Mouse (Mus musculus) c-Kit-positive CD71-positive TER-119-negative erythroid progenitor cells, embryonic 14.5 days (primary cell): ENCODE data around the gene Vmn1r224.

ENCODE experiments used
- DNase-seq: peaks from one replicate; pipeline ENCODE4 v3.0.0-alpha.2; 2013; ENCODE audit warnings: low read depth

The Vmn1r224 gene

DNA sequence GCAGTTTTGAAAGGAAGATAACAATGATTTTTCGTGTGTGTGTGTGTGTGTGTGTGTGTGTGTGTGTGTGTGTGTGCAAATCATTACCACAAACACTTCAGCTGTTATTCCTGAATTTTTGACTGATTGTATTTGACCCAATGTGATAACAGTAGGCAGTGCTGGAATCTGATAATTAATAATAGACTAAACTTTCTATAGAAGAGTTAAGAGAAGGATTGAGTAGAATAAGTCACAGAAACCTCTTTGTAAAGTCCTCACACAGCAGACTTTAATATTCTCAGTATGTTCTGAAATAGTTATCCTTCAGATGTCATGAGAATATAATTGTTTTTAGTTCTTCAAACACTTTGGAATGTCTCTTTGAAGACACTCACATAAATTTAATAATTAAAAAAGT is at the start of gene Vmn1r224:
Vmn1r224 (plus strand) TSS at position 301 of the 400 bp plus-strand sequence.
- DNase-seq, result no peak

DNA sequence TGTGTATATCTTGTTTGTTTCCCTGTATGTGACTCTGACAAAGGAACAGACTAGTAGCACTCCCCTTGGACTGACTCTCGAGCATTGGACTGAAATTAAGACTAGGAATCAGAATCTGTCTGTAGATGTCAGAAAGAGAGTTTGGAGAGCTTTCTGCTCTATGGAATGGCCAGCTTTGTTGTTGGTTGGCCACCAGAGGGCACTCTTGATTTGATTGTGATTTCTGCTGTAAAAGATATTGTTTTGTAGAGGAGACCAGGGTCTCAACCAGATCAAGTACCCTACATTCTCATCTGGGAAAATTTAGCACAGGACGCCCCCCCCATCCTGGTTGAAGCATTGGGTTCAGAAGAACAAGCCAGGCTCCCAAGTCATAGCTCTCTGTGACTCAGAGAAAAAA is 14.8 kb upstream of the Vmn1r224 start:
- DNase-seq, result no peak

DNA sequence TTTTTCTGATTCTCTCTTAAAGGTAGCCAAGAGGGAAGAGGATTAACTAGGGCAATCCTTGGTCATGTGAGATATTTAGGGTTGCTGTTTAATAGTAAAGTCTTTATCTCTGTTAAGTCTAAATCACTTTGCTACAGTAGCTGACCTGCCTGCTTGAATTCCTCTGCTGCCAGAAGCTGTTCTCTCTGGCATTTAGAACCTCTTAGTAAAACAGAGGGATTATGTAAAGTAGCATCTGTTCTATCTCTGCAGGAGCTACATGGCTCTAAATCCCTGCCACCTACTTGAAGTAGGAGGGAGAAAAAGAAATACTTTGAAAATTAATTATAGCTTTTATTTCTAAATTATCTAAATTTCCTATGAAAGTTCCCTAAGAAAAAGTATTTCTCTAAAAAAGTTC is 25.3 kb downstream of the Vmn1r224 start:
- no peak for DNase-seq

- DNase-seq, result no peak
Measured at GRCm38 (mm10) chr17:20473311-20473710, 59.4 kb downstream of the Vmn1r224 start.
